Mouse (Mus musculus) stomach, postnatal 0 days (tissue): ENCODE measurements around the gene Dgki. TPM values are rescaled to one million over a fixed set of nuclear protein-coding genes. Genes with fewer than 3 reads are reported as not detected.

Source experiments
- ATAC-seq: fragments of 200-750 bp; cut with Nextera tagmentation; 2 replicates; pipeline ENCODE4 v1.8.0; 2017; ENCODE audit not compliant: low FRiP score, low TSS enrichment
- DNase-seq: peaks from one replicate; pipeline ENCODE4 v3.0.0-alpha.2; 2016; ENCODE audit warnings: low spot score
- H3K27ac ChIP-seq: fragments of 300-500 bp; sonication (generic); replicated peaks from 2 replicates; pipeline ENCODE4 v1.5.1; 2014; ENCODE audit warnings: mild to moderate bottlenecking, control low read depth
- H3K27me3 ChIP-seq: fragments of 300-500 bp; sonication (generic); 2 replicates; pipeline ENCODE4 v1.6.1; 2014; ENCODE audit warnings: low read length; ENCODE audit not compliant: control insufficient read depth, insufficient read depth
- H3K36me3 ChIP-seq: fragments of 300-500 bp; sonication (generic); 2 replicates; pipeline ENCODE4 v1.6.1; 2014; ENCODE audit warnings: low read length, mixed read lengths; ENCODE audit not compliant: control insufficient read depth, insufficient read depth
- H3K4me1 ChIP-seq: fragments of 300-500 bp; sonication (generic); replicated peaks from 2 replicates; pipeline ENCODE4 v1.6.1; 2014; ENCODE audit warnings: antibody characterized with exemption; ENCODE audit not compliant: control insufficient read depth, insufficient read depth
- H3K4me2 ChIP-seq: fragments of 300-500 bp; sonication (generic); replicated peaks from 2 replicates; pipeline ENCODE4 v1.6.1; 2014; ENCODE audit warnings: low read depth, mild to moderate bottlenecking, control low read depth, moderate library complexity
- H3K4me3 ChIP-seq: fragments of 300-500 bp; sonication (generic); 2 replicates; pipeline ENCODE4 v1.5.1; 2014; ENCODE audit warnings: low read depth, low read length, control low read depth
- H3K9ac ChIP-seq: fragments of 300-500 bp; sonication (generic); 2 replicates; pipeline ENCODE4 v1.6.1; 2014; ENCODE audit warnings: mild to moderate bottlenecking, low read length, control low read depth, mixed read lengths
- H3K9me3 ChIP-seq: fragments of 300-500 bp; sonication (generic); 2 replicates; pipeline ENCODE4 v1.6.1; 2016; ENCODE audit warnings: low read length; ENCODE audit not compliant: control insufficient read depth
- CTCF ChIP-seq: IDR thresholded peaks from 2 replicates; pipeline ENCODE4 v1.5.1; 2016; ENCODE audit warnings: antibody characterized with exemption, low read depth, mild to moderate bottlenecking, moderate library complexity
- EP300 ChIP-seq: optimal IDR thresholded peaks from 2 replicates; pipeline ENCODE3; 2016; ENCODE audit warnings: antibody characterized with exemption
- WGBS: fragments of 180-500 bp; shearing (Covaris S2); extraction: QIAGEN DNeasy Blood & Tissue Kit; methylation state at CpG from one replicate; pipeline ENCODE4 v1.1.7; 2014; 5-methylcytosine and 5-hydroxymethylcytosine counted together
- polyA plus RNA-seq: library from polyadenylated mRNA; unstranded; fragments of >200 nt; fragmentation: Nextera tagmentation; extraction: Ambion mirVana; gene quantifications from 2 replicates; pipeline ENCODE4 v1.2.1, GENCODE M21; 2015

The Dgki gene
- polyA plus RNA-seq, 1 experiment from 2014 or later: 0.39 TPM

- ATAC-seq: no peak
- Histone ChIP-seq H3K9ac (0 out of 2 replicates have a peak overlapping the region, but pooled peaks have one; percentile 27), H3K36me3 (no peaks in the 10 kb centered on the region; the same call in 1 of the 2 replicates), H3K9me3 (no peaks in the 10 kb centered on the region), H3K27ac (0 out of 2 replicates have a peak overlapping the region, but pooled peaks have one; percentile 40), H3K4me3 (no peak overlapping the region), H3K4me2 (no peak overlapping the region), H3K4me1 (no peaks in the 10 kb centered on the region), H3K27me3 (no peaks in the 10 kb centered on the region)
- no peak for DNase-seq
- 91% methylated on average over 9 of the region's 9 CpGs for WGBS
- no peak for TF ChIP-seq CTCF
- no peak for TF ChIP-seq EP300
Observed at GRCm38 (mm10) chr6:37325906-37326602, 26.1 kb upstream of the Dgki start.

- no peak overlapping the region for H3K9ac ChIP-seq
- H3K4me3 ChIP-seq: no peak overlapping the region
- H3K4me1 ChIP-seq: no peaks in the 10 kb centered on the region
- WGBS: 67% methylated on average over 3 of the region's 3 CpGs
- no peak overlapping the region for H3K27ac ChIP-seq
- ATAC-seq (no peak), DNase-seq (no peak)
- no peak overlapping the region for H3K4me2 ChIP-seq
- no peaks in the 10 kb centered on the region for H3K9me3 ChIP-seq
- H3K27me3 ChIP-seq: no peaks in the 10 kb centered on the region
- no peaks in the 10 kb centered on the region; the same call in 1 of the 2 replicates for H3K36me3 ChIP-seq
- TF ChIP-seq CTCF: no peak
- TF ChIP-seq EP300: no peak
Observed at GRCm38 (mm10) chr6:37325076-37325475, 25.1 kb upstream of the Dgki start.

DNA sequence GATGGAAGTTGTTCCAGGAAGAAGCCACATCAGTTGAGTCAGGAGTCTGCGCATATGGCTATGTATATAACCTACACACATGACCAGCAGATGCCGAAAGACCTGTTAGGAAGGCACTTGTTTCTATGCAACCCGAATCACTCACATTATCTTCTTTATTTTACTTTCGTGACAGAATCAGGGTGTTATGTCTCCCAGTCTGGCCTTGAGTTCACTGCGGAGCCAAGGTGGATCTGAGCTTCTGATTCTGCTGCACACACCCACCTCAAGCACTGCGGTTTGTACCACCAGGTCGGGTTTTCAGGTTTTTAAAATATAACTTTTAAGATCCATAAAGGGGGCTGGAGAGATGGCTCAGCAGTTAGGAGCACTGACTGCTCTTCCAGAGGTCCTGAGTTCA is 22.7 kb upstream of the Dgki start:
- 92% methylated on average over 7 of the region's 7 CpGs for WGBS
- ATAC-seq (no peak), DNase-seq (no peak)
- no peak overlapping the region for H3K4me3 ChIP-seq
- H3K4me2 ChIP-seq: no peak overlapping the region
- H3K27ac ChIP-seq: no peak overlapping the region
- no peak overlapping the region for H3K9ac ChIP-seq
- no peaks in the 10 kb centered on the region for H3K9me3 ChIP-seq
- no peaks in the 10 kb centered on the region for H3K36me3 ChIP-seq
- no peak for TF ChIP-seq CTCF
- no peak for TF ChIP-seq EP300
- H3K4me1 ChIP-seq: no peaks in the 10 kb centered on the region
- H3K27me3 ChIP-seq: no peaks in the 10 kb centered on the region

DNA sequence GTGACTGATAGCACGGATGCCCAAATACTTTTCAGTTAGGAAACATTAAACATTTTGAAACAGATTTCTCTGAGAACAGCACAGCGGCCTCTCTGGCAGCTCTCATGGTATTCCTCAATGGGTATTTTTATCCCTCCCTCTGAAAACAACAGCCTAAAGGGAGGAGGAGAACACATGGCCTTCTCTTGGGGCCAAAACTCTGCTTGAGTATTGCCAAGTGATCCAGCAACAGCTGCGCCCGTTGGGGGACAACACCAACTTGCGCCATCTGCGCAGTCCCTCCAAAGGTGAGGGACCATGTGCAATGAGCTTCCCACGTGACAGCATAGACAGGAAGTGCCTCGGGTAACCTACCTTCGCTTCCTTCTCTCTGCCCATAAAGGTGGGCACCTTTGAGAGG is 22.1 kb upstream of the Dgki start:
- no peaks in the 10 kb centered on the region for H3K27me3 ChIP-seq
- no peak overlapping the region for H3K4me3 ChIP-seq
- H3K27ac ChIP-seq: no peak overlapping the region
- ATAC-seq: no peak
- no peak overlapping the region for H3K9ac ChIP-seq
- no peak for DNase-seq
- no peaks in the 10 kb centered on the region for H3K9me3 ChIP-seq
- no peak for TF ChIP-seq EP300
- no peak for TF ChIP-seq CTCF
- 84% methylated on average over 9 of the region's 9 CpGs for WGBS
- H3K4me1 ChIP-seq: no peaks in the 10 kb centered on the region
- H3K36me3 ChIP-seq: no peaks in the 10 kb centered on the region
- H3K4me2 ChIP-seq: no peak overlapping the region

- ATAC-seq: no peak
- H3K4me3 ChIP-seq: no peak overlapping the region
- H3K27me3 ChIP-seq: no peaks in the 10 kb centered on the region
- no peaks in the 10 kb centered on the region for H3K36me3 ChIP-seq
- 58% methylated on average over 5 of the region's 5 CpGs for WGBS
- no peak overlapping the region for H3K9ac ChIP-seq
- no peak overlapping the region for H3K27ac ChIP-seq
- DNase-seq: no peak
- H3K4me2 ChIP-seq: no peak overlapping the region
- no peak for TF ChIP-seq CTCF
- H3K4me1 ChIP-seq: no peaks in the 10 kb centered on the region
- no peaks in the 10 kb centered on the region for H3K9me3 ChIP-seq
Observed at GRCm38 (mm10) chr6:37317904-37318303, 17.9 kb upstream of the Dgki start.

GRCm38 (mm10) chr6:37315440-37315839 is 15.5 kb upstream of the Dgki start:
- ATAC-seq (no peak), DNase-seq (no peak)
- H3K9ac ChIP-seq: no peak overlapping the region
- H3K4me1 ChIP-seq: no peaks in the 10 kb centered on the region
- no peaks in the 10 kb centered on the region for H3K9me3 ChIP-seq
- H3K36me3 ChIP-seq: no peaks in the 10 kb centered on the region
- TF ChIP-seq EP300 (no peak), CTCF (no peak)
- no peaks in the 10 kb centered on the region for H3K27me3 ChIP-seq
- no peak overlapping the region for H3K27ac ChIP-seq
- H3K4me2 ChIP-seq: no peak overlapping the region
- no peak overlapping the region for H3K4me3 ChIP-seq
